Mouse (Mus musculus) kidney, postnatal 25 days (tissue): ENCODE data around the gene Kpna3.
A peak's percentile ranks its signal among the peaks of the same experiment; 100 is the strongest.
"Not testable (repeated sequence)": the region's sequence is repeated elsewhere in the genome, so short reads cannot be mapped to it uniquely, and the experiment has no call there.

Source experiments
- DNase-seq, 2 experiments: peaks; one replicate each; pipeline ENCODE4 v3.0.0; 2021; ENCODE audit warnings: mixed read lengths in 2 of 2

The Kpna3 gene

DNA sequence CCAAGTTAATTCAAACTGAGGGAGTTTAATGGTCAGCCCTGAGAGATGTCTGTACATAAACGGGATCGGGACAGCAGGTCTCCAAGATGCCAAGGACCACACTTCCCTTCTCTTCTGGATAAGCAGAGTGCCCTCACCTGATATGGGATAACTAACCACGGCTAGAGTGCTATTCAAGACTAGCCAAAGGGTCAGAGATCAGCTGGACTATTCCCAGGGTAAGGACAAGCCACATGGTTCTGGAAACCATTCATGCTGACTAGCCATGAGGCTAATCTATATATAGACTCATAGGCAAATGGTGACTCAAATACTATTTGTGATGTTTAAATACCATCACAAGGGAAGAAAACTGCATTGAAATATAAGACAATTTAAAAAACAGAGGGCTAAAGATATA is 49.1 kb downstream of the Kpna3 start:
- DNase-seq: no peak

DNA sequence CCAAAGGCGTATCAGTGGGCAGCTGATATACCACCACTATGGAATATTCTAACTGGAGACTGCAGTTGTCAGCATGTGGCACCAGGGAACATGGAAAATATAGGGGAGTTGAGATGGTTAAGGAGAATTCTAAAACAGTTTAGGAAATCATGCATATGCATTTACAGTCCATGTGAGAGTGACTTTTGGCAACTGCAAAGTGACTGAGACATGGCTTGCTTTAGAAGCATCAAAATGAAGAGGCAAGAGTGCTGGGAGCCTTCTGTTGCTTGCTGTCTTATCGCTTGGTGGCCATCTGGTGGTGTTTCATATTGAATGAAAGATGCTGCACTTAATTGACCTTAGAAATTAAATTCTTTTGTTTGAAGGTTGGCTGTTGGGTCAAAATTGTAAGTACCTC is 72.4 kb downstream of the Kpna3 start:
- no peak for DNase-seq

DNA sequence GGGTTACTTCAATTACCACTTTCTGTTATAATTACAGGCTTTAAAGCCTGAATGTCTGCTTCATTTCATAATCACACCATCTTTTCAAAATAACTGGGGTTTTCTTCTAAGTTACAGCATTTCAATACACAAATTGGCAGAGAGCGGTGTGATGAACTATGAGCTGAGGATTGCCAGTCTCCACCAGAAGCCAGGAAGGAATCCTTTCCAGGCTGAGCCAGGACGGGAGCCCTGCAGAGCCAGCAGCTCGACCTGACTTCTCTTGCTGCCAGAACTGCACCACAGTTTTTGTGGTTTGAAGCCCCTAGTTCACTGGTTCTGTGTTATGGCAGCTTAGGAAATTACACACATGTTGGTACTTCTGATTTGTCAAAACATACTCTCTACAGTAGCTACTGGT is 75.0 kb downstream of the Kpna3 start:
- no peak for DNase-seq

DNA sequence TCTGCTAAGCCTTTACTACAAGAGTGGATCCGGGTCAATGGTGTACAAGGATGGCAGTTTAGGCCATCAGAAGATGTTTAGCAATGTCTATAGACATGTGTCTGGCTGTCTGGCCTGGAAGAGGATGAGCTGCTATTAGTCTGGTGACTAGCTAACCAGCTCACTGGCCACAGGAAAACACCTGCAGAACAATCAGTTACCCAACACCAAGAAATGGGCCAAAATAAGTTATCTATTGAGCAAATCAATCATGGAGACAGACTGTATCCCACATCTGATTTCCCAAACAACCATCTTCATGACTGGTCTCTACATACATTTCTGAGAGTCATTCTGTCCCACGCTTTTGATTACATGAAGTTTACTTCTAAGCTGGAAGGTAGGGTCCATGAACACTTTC is 75.9 kb downstream of the Kpna3 start:
- no peak for DNase-seq

DNA sequence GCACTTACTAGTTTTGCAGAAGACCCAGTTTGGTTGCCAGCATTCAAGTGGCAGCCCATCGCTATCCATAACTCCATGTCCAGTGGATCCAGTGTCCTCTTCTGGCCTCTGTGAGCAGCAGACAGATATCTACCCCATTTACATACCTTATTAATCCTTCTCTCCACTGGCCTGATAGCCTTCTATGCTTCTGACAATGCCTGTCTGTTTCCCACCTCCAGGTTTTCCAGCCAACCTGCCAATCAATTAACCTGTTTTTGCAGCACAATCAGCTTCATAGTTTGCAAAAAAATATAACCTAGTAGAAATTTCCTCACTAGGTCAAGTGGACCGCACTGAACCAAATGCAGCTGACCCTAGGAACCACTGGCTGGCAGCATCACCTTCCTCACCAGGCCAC is 77.4 kb downstream of the Kpna3 start:
- DNase-seq: no peak

DNA sequence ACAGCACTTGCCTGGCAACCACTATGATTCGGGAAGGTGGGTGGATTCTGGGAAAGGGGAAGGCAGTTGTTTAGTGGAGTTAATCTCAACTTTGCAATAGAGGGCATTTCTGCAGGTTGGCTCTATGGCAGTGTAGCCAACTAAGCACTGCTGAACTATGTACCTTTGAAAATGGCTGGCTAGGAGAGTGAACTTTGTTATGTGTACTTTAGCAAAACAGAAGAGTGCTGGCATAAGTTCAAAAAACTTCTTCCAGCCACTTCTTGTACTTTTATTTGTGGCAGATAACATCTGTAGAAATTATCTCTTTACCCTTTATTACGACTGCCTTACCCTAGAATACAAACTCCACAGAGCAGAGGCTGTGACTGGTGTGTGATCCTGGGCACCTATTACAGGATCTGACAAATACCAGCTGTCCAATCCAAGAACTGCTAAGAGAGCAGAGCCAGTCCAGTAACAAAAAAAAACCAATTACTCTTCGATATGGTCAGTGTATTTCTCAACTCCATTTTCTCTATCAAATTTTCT is 78.6 kb downstream of the Kpna3 start:
- no peak for DNase-seq

DNA sequence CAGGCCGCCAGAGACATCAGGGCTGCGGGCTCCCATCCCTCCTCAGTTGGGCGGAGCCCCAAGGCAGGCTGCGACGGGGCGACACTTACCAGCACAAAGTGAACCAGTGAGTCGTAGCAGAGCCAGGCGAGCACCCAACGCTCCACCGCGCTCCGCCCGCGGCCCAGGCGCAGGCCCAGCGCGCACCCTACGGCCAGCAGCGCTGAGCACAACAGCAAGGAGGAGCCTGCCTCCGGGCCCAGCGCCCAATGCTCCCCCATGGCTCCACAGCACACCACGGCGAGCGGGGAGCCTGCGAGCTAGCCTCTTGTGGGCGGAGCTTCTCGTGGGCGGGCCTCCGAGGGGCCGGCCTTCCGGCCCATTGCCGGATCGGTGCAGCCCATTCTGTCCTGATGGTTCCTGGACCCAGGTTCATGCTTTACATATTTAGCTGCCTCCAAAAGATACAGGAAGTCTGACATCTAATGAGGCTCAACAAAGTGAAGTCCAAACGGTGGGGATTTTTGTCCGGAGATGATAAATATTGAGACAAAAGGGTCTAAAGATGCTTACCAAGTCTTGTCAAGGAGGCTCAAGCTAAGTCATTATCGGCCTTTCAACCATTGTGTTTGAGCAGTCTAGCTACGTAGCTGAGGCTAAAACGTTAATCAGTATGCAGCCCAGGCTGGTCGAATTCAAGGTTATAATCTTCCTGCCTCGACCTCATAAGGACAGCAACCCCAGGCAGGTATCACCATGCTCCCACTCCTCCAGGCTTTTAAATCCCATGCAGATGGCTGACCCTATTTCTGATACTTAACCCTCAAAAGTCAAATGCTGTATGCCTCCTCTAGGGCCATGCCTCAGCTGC is 79.3 kb downstream of the Kpna3 start, which contains the start of gene Ebpl:
Gene Ebpl (minus strand): TSS at position 309 of the 850 bp plus-strand sequence.
- peak; percentile 93 to 95 for DNase-seq

DNA sequence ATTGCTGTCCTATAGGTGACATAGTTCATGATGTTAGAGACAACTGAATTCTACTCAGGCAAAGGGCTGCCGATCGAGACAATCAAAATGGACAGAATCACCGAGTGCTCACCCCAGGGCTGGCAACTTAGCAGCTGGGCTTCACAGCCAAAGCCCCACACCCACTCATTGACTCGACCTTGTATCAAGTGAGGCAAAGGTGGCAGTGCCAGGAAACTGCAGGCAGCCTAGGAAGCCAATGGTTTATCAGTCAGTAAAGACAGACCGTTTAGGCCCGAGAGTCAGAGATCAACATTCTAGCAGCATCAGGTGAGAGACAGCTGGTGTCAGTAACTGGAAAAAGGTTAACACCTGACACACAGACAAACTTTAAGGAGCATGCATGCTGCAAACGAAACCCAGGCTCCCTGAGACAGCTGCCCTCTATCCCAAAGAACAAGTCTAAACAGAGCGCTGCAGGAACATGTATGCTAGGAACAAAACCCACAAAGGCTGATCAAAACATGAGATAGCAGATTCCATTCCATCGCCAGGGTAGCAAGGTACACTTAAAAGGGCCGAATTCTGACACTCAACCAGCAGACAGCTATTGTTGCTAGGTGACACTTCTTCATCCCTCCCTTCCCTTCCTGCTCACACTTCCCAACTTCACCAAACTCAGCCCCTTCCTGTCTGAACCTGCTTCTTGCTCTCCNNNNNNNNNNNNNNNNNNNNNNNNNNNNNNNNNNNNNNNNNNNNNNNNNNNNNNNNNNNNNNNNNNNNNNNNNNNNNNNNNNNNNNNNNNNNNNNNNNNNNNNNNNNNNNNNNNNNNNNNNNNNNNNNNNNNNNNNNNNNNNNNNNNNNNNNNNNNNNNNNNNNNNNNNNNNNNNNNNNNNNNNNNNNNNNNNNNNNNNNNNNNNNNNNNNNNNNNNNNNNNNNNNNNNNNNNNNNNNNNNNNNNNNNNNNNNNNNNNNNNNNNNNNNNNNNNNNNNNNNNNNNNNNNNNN is 85.1 kb downstream of the Kpna3 start:
- DNase-seq: no peak

DNA sequence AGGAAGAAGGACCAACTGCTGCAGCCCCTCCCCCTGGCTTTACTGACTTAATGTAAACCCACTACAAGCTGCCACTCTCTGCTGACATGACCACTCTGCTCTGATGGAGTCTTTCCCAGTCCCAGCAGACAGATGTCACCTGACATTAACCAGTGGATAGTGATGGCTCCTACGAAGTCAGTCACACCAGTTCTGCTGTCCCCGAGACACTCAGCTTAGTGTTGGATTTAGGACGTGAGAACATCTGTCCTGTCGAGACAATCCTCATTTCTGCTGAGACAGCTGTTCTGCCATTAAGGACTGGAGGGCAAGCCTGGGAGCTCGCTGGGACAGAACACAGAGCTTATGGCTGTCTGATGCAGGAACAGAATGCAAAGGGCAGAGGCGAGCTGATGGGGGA is 88.9 kb downstream of the Kpna3 start:
- peak in 1 of 2 experiments; percentile 20 for DNase-seq

DNA sequence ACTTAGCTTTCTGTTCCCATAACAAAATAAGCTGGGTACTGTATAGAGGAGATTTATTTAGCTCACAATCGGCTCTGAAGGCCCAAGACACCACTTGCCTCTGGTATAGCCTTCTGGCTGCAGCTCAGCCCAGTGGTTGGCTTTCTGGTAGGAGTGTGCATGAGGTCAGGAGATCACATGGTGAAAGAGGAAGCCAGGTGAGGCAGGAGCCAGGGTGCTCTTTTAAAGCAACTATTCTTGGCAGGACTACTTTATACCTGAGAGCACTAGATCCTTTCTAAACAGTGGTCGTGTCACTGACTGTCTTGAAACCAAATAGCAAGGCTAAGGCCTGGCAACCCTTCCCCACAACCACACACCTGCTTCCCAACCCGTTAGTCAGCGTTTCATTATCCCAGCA is 89.8 kb downstream of the Kpna3 start:
- DNase-seq: peak in 1 of 2 experiments; percentile 13

DNA sequence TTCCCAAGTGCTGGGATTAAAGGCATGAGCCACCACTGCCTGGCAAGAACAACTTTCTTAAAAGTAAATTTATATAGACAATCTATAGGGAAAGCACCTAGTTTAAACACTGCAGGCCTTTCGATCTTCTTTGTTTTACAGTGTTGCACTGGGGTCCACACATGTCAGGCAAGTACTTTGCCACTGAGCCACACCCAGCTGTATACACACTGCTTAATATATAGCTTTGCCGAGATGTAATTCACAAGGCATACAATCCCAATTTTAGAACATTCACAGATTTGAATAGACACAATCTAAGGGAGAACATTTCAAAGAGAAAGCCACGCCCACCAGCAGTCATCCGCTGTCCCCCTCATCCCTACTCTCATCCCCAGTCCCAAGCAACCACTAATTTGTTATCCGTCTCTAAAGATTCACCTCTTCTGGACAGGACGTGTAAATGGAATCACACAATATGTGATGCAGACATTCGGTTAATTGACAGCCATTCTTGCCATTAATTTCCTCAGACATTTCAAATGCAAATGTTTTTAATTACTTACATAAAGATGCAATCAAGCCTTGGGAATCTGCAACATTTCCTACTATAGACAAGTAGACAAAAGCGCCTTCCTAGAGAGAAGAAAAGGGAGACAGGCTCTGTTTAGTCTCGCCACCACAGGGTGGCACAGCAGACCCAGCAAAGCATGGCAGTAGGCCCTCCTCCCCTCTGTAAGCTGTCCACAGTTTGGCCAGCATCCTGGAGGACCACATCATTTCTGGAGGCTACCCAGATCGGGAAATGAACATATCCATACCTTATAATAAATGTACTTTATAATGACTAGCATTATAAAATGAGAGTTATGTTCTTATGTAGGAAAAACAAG is 92.6 kb downstream of the Kpna3 start:
- no peak for DNase-seq

DNA sequence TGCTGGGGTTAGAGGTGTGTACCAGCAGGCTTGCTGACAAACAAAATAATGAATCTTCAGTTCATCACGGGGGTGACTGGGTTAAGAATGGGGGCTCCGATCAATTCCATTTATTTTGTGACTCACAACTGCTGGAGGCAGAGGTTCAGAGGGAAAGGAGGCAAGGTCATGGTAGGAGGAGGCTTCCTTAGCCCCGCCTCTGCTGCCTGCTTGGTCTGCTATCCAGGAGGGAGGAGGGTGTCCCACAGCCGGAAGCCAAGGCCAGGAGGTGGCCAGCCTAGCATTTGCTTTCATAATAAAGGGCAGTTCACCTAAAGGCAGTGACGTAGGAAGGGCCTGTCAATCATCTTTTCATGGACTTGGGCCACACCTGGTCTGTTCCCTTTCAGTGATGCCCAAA is 95.1 kb downstream of the Kpna3 start:
- no peak for DNase-seq

DNA sequence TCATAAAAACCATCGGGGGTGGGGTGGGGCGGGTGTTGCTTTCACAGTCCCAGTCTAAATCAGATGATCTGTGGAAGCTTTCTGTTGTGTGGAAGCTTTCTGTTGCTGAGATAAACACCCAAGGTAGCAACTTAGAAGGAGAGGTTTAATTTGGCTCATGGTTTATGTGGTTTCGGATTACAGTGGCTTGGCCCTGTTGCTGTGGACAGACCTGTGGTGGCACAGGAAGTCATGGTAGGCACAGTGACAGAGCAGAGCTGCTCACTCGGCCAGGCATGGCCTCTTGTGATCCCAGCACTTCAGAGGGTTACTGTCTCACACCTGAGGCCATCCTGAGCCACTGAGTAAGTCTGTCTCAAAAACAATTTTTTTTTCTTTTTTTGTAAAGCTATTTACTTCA is 100.3 kb downstream of the Kpna3 start:
- no peak for DNase-seq

DNA sequence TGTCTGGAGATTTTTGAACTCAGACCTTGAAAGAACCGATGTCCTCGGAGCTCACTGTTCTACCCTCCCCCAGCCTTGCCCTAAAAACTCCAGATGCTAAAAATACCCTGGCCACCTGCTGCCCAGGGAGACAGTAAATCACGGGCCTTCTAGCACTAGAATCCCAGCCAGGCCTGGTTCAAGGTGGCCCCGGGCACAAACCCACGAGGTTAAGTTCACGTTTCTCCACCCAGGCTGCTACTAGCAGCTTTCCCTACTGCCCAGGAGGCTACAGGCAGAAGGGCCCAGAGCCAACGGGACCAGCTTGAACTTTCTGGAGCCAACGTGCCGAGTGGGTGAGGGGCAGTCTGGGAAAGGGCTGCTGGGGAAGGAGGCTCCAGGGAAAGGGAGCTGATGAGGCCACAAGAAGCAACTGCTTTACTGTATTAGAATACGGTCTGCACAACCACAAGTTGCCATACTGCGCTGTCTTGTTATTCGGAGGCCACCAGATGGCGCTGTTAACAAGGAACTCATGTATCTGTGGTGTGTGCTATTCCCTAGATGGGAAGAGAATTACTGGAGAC is 108.6 kb downstream of the Kpna3 start:
- peak; percentile 82 to 84 for DNase-seq

DNA sequence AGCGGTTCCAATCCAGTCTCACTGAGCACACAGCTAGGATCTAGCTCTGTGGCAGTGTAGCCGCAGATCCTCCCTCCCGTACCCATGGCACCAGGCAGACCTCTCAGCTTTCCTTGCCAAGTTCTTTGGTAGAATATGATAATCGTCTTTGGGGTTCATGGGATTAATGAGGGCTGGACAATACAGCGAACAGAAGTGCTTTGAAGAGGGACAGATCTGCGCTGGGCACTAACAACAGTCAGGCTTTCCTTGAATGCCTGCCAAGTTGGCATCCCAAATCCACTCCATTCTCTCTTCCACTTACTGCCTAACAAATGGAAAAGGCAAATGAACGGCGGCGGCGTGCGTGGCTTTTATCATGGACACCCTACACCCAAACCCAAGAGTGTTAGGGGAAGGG is 109.1 kb downstream of the Kpna3 start:
- DNase-seq: no peak

DNA sequence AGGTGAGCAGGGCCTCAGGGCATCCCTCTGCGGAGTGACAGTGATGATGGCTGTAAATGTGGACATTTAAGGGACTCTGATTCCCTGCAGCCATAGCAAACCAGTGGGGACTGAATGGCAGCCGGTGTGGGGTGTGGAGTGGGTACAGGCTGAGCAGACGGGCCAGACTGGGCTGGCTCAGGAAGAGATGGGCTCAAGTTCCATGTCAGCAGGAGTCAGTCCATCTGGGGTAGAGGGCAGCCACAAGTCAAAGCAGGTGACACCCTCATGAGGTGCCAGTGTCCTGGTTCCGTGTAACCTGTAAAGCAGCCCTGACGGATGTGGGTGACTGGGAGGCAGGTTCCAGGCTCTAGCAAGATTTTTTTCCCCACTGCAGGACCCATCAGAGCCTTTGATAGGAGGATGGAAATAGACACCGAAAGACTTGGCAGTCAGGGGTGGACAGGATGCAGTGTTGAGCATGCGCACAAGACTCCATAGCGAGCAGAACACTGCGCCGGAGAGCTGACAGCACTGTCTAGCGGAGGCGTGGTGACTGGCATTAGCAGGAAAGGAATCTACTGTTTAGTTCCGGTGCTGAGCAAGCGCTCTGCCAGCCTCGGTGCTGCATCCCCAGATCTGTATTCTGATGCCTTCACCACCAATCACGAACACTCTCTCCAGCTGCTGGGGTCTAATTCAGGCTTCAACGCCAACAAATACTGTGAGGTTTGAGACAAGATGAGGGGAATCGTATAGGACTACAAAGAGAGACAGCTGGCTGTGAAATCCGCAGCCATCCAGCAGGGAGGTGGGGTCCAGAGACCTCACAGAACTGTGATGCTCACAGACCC is 111.8 kb downstream of the Kpna3 start:
- DNase-seq: peak; percentile 68 to 76

DNA sequence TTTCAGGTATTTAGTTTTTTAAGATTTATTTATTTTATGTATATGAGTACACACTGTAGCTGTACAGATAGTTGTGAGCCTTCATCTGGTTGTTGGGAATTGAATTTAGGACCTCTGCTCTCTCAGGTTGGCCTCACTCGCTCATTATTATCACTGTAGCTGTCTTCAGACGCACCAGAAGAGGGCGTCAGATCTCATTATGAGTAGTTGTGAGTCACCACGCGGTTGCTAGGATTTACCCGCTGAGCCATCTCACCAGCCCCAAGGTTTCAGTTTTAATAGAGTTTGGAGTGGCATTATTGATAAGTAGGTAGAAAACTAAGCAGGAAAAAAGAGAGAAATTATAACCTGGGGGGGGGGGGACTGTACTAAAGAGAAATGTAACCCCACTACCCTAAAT is 112.7 kb downstream of the Kpna3 start:
- DNase-seq: not testable (repeated sequence)

DNA sequence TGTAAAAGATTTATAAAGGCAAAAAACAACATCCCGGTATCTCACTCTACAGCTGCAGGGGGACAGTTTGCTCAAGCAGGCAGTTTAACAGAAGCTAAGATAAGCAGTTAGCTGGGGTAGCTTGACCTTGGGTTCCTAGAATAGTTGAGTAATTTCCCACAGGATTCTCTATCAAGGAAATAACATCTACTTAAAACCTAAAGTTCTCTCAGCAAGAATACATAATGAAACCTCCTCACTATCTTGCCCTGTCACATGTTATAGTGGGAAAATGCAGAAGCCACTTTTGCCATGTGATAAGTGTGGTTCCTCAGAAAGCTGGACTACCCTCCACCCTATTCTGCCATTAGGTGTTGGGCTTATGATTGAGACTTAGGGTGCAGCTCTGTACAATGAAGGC is 116.9 kb downstream of the Kpna3 start:
- DNase-seq: no peak

DNA sequence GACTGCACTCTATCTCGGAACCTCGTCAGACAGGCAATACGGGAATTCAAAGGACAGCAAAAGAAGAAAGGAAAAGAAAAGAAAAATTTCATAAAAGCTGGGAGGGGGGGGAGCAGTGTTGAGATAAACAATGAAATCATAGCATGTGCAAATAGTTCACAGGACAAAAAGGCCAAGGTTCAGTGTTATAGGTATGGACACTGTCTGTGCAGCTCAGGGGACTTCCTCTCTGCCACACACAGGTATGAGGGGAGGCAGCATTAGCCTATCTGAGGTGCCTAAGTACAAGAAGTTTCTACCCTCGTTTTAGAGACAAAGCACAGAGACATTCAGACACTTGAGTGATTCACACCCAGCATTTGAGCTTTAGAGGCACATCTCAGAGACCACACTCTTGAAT is 118.5 kb downstream of the Kpna3 start:
- DNase-seq: no peak

DNA sequence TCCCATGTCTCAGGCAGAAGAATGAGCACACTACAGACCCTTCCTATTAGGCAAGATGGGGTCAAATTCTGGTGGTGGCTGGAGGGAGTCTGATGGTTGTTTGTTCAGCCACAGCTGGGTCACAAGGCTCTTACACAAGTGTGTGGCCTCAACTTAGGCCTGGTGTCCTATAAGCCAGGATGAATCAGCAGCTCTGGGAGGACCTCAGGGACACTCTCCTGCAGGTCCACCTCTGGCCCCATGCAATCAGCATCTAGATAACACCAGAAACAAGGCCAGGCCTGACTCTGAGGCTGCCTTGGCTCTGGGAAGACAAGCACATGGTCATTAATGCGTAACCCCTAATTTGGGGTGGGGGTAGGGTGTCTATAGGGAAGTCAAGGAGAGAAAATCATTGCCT is 118.9 kb downstream of the Kpna3 start:
- no peak for DNase-seq

DNA sequence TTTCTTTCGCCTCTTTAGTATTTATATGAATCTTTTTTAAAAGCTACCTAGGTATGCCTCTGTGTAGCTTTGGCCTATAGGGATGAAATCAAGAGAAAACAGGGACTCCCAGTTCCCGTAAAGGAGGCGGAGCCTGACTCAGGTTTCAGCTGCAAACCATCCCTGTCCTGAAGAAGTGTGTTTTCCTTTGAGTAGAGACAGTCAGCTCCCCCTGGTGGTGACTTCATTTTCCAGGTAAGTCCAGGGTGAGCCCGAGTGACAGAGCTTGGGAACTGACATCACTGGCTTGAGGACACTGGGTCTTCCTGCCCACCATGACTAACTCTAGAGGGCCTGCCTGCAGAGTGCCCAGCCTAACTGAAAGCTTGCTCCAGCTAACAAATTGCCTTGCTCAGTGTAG is 122.8 kb downstream of the Kpna3 start:
- DNase-seq: peak; percentile 59 to 82
